Mouse (Mus musculus): ENCODE measurements at regions not wholly inside any gene's neighbourhood (a gene's known extent, or its start where the extent isn't known, plus 50 kb on each side); places are given as distances from the start of the nearest gene placed in this dataset.

DNA sequence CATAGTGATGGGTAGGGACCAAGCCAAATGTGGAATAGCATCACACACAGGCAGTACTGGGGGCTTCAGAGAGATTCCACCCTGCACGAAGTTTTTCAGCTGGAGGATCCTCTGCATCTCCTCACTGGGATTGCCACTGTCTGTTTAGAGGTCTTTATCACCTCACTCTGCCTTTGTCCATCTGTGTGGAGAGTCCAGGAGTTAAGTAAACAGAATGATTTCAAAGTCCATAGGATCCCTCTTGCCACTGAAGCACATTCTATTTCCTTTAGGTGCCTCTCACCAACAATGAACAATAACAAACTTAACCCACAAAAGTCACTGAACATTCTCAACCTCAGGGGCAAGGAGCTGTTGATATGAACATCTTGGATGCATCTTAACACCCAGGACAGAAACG is 82.7 kb downstream of the Lyplal1 start:
- no peak for ATAC-seq
- WGBS, result 72% methylated on average over 2 of the region's 2 CpGs
- Histone ChIP-seq H3K27ac (no peak overlapping the region), H3K4me2 (replicated peaks) (no peak overlapping the region), H3K9ac (replicated peaks) (no peak overlapping the region), H3K27me3 (no peaks in the 10 kb centered on the region), H3K4me3 (replicated peaks) (no peak overlapping the region), H3K36me3 (no peaks in the 10 kb centered on the region), H3K9me3 (no peaks in the 10 kb centered on the region), H3K4me1 (replicated peaks) (no peaks in the 10 kb centered on the region)

All from midbrain, embryonic 13.5 days (tissue).